Mouse (Mus musculus) spleen, adult 2 months (tissue): ENCODE results near the gene Hspa1a.
"Not testable (repeated sequence)": the region's sequence is repeated elsewhere in the genome, so short reads cannot be mapped to it uniquely, and the experiment has no call there.

ENCODE experiments used
- CTCF ChIP-seq: fragments of 200-500 bp; IDR thresholded peaks from 2 replicates; pipeline ENCODE4 v1.5.1; 2011; ENCODE audit warnings: mild to moderate bottlenecking, inconsistent platforms; ENCODE audit not compliant: insufficient read depth, insufficient read length, insufficient replicate concordance; ENCODE audit errors: extremely low read depth
- POLR2A ChIP-seq: fragments of 200-500 bp; IDR thresholded peaks from 2 replicates; pipeline ENCODE4 v1.6.1; 2011; ENCODE audit warnings: low read depth, low read length, inconsistent platforms

GRCm38 (mm10) chr17:34959130-34959778, 12.7 kb downstream of the Hspa1a start, which contains the start of gene Hspa1b:
- not testable (repeated sequence) for TF ChIP-seq POLR2A, CTCF
